Mouse (Mus musculus) MEL (cell line): ENCODE results near the gene Gtf3a.

Experiments used
- BHLHE40 ChIP-seq: IDR thresholded peaks from 2 replicates; pipeline ENCODE4 v1.6.1; 2012; ENCODE audit warnings: low read depth, mild to moderate bottlenecking, inconsistent platforms, low read length, improper control_type of control experiment, borderline replicate concordance
- CHD1 ChIP-seq: IDR thresholded peaks from 2 replicates; pipeline ENCODE4 v1.6.1; 2012; ENCODE audit warnings: low read depth, mild to moderate bottlenecking, inconsistent platforms, low read length, improper control_type of control experiment
- CHD2 ChIP-seq: IDR thresholded peaks from 2 replicates; pipeline ENCODE4 v1.6.1; 2011; ENCODE audit warnings: low read length, improper control_type of control experiment
- CTCF ChIP-seq, 3 experiments: IDR thresholded peaks in 2 of 3; conservative IDR thresholded peaks in 1 of 3; 2 replicates each; pipeline ENCODE4 v1.5.1; 2011 to 2012; ENCODE audit warnings: low read length in 3 of 3, low read depth in 2 of 3, mild to moderate bottlenecking in 2 of 3, improper control_type of control experiment in 1 of 3, inconsistent platforms in 1 of 3, mixed read lengths in 1 of 3, moderate library complexity in 1 of 3; ENCODE audit not compliant: control insufficient read depth in 1 of 3, insufficient read depth in 1 of 3, poor library complexity in 1 of 3, severe bottlenecking in 1 of 3
- MAFK ChIP-seq: IDR thresholded peaks from 2 replicates; pipeline ENCODE4 v1.6.1; 2011; ENCODE audit warnings: low read depth, mild to moderate bottlenecking, low read length, improper control_type of control experiment, borderline replicate concordance
- MEF2A ChIP-seq: IDR thresholded peaks from 2 replicates; pipeline ENCODE4 v1.6.1; 2014; ENCODE audit warnings: low read depth, mild to moderate bottlenecking, inconsistent platforms, low read length, improper control_type of control experiment; ENCODE audit not compliant: poor library complexity, insufficient replicate concordance, severe bottlenecking; ENCODE audit errors: extremely low read depth
- MXI1 ChIP-seq: IDR thresholded peaks from 2 replicates; pipeline ENCODE4 v1.6.1; 2011; ENCODE audit warnings: mild to moderate bottlenecking, low read depth, low read length, improper control_type of control experiment
- NRF1 ChIP-seq: IDR thresholded peaks from 2 replicates; pipeline ENCODE4 v1.6.1; 2014; ENCODE audit warnings: low read depth, mild to moderate bottlenecking, inconsistent platforms, low read length, improper control_type of control experiment, moderate library complexity; ENCODE audit not compliant: poor library complexity, insufficient read depth, severe bottlenecking
- RAD21 ChIP-seq: IDR thresholded peaks from 2 replicates; pipeline ENCODE4 v1.6.1; 2011; ENCODE audit warnings: mild to moderate bottlenecking, low read depth, low read length, improper control_type of control experiment
- TBP ChIP-seq: IDR thresholded peaks from 2 replicates; pipeline ENCODE4 v1.8.0; 2011; ENCODE audit warnings: low read depth, low read length, improper control_type of control experiment
- USF1 ChIP-seq: IDR thresholded peaks from 2 replicates; pipeline ENCODE4 v1.6.1; 2014; ENCODE audit warnings: low read depth, mild to moderate bottlenecking, inconsistent platforms, low read length, improper control_type of control experiment, moderate library complexity
- ZNF384 ChIP-seq: IDR thresholded peaks from 2 replicates; pipeline ENCODE4 v1.6.1; 2012; ENCODE audit warnings: low read depth, mild to moderate bottlenecking, inconsistent platforms, low read length, improper control_type of control experiment

- TF ChIP-seq CTCF (IDR thresholded peaks at IDR 0.05 in 2 of 3, conservative IDR thresholded peaks at IDR 0.05 in 1 of 3; ENCODE audit: control insufficient read depth in 1 of 3, insufficient read depth in 1 of 3, low read depth in 2 of 3, low read length in 3 of 3, poor library complexity in 1 of 3, severe bottlenecking in 1 of 3): no peak
- no peak for TF ChIP-seq ZNF384
- no peak for TF ChIP-seq MAFK
- no peak for TF ChIP-seq MEF2A
- no peak for TF ChIP-seq USF1
- no peak for TF ChIP-seq CHD2
- TF ChIP-seq RAD21: no peak
- no peak for TF ChIP-seq TBP
- no peak for TF ChIP-seq MXI1
- no peak for TF ChIP-seq BHLHE40
- no peak for TF ChIP-seq NRF1
- TF ChIP-seq CHD1: no peak
Measured at GRCm38 (mm10) chr5:146901501-146901900, 47.0 kb upstream of the Gtf3a start.
